Mouse (Mus musculus) hindbrain, postnatal 0 days (tissue): ENCODE data around the gene Asrgl1. TPM values are rescaled to one million over a fixed set of nuclear protein-coding genes. Genes with fewer than 3 reads are reported as not detected.

Source experiments
- ATAC-seq: fragments of 200-750 bp; cut with Nextera tagmentation; 2 replicates; pipeline ENCODE4 v1.8.0; 2017; ENCODE audit warnings: mild to moderate bottlenecking, moderate TSS enrichment, moderate library complexity
- DNase-seq: peaks from one replicate; pipeline ENCODE4 v3.0.0-alpha.2; 2015; ENCODE audit warnings: low spot score
- H3K27ac ChIP-seq: fragments of 300-500 bp; sonication (generic); 2 replicates; pipeline ENCODE4 v1.5.1; 2014; ENCODE audit warnings: mild to moderate bottlenecking
- H3K27me3 ChIP-seq: fragments of 300-500 bp; sonication (generic); 2 replicates; pipeline ENCODE4 v1.6.1; 2014; ENCODE audit warnings: low read length, mixed read lengths; ENCODE audit not compliant: insufficient read depth
- H3K36me3 ChIP-seq: fragments of 300-500 bp; sonication (generic); 2 replicates; pipeline ENCODE4 v1.6.1; 2014; ENCODE audit warnings: low read length, mixed read lengths; ENCODE audit not compliant: insufficient read depth
- H3K4me1 ChIP-seq: fragments of 300-500 bp; sonication (generic); 2 replicates; pipeline ENCODE4 v1.6.1; 2014; ENCODE audit warnings: antibody characterized with exemption, low read length, mixed read lengths; ENCODE audit not compliant: insufficient read depth
- H3K4me2 ChIP-seq: fragments of 300-500 bp; sonication (generic); 2 replicates; pipeline ENCODE4 v1.6.1; 2014; ENCODE audit warnings: low read depth, mild to moderate bottlenecking, low read length, moderate library complexity, mixed read lengths
- H3K4me3 ChIP-seq: fragments of 300-500 bp; sonication (generic); 2 replicates; pipeline ENCODE4 v1.5.1; 2014; ENCODE audit warnings: low read length
- H3K9ac ChIP-seq: fragments of 300-500 bp; sonication (generic); replicated peaks from 2 replicates; pipeline ENCODE4 v1.6.1; 2014; ENCODE audit warnings: mild to moderate bottlenecking, low read length, moderate library complexity, mixed read lengths
- H3K9me3 ChIP-seq: fragments of 300-500 bp; sonication (generic); 2 replicates; pipeline ENCODE4 v1.6.1; 2016; ENCODE audit warnings: low read length, mixed read lengths
- CTCF ChIP-seq: IDR thresholded peaks from 2 replicates; pipeline ENCODE4 v1.5.1; 2016; ENCODE audit warnings: antibody characterized with exemption, control low read depth, low read depth
- WGBS: fragments of 180-500 bp; shearing (Covaris S2); extraction: QIAGEN DNeasy Blood & Tissue Kit; methylation state at CpG from one replicate; pipeline ENCODE4 v1.1.7; 2014; 5-methylcytosine and 5-hydroxymethylcytosine counted together
- polyA plus RNA-seq: library from polyadenylated mRNA; unstranded; fragments of >200 nt; fragmentation: Nextera tagmentation; extraction: Ambion mirVana; gene quantifications from 2 replicates; pipeline ENCODE4 v1.2.1, GENCODE M21; 2015
- total RNA-seq: library from RNA; depleted of rRNA; stranded (reverse); fragments of >200 nt; gene quantifications from 2 replicates; pipeline ENCODE4 v1.2.3, GENCODE M21; 2014; rRNA removed

The Asrgl1 gene
- total and polyA plus RNA-seq, 2 experiments from 2014 or later, result 30.8 to 50.0 TPM

DNA sequence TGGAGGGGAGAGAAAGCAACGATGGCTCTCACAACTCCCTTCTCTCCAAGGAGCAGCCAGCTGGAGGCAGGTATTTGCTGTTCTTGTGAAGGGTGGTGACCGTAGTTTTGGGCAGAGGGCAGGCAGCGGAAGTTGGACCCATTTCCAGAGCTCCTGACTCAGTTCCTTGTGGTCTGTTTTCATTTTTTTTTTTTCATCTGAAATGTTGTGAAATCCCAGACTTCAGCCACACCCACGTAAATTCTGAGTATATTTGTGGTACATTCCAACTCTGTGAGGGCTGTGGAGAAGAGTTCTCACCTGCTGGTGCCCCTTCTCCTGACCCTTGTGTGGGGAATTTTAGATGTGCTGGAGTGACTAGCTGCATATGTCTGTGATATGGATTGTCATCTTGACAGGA lies 75.3 kb downstream of the Asrgl1 start:
- no peak for TF ChIP-seq CTCF
- Histone ChIP-seq H3K4me2 (no peak overlapping the region), H3K4me1 (no peaks in the 10 kb centered on the region), H3K27me3 (no peaks in the 10 kb centered on the region), H3K9ac (no peak overlapping the region), H3K9me3 (no peaks in the 10 kb centered on the region), H3K4me3 (no peak overlapping the region), H3K36me3 (no peaks in the 10 kb centered on the region), H3K27ac (no peak overlapping the region)
- ATAC-seq (no peak), DNase-seq (no peak)
- 67% methylated on average over 4 of the region's 4 CpGs for WGBS

Other genes starting within 250 kb of the Asrgl1 start
- 13.6 and 29.8 TPM in 2 replicates for gene 1810009A15Rik, start 246.8 kb downstream of the Asrgl1 start, total RNA-seq
- 37.7 and 38.6 TPM in 2 replicates for gene 1810009A15Rik, start 246.8 kb downstream of the Asrgl1 start, polyA plus RNA-seq
- 0.52 and 2.7 TPM in 2 replicates for gene Gm49416, start 246.7 kb downstream of the Asrgl1 start, total RNA-seq
- not detected in 2 replicates for gene Gm49416, start 246.7 kb downstream of the Asrgl1 start, polyA plus RNA-seq
- 40.8 and 46.3 TPM in 2 replicates for gene Ints5, start 242.6 kb downstream of the Asrgl1 start, total RNA-seq
- 23.2 and 23.8 TPM in 2 replicates for gene Ints5, start 242.6 kb downstream of the Asrgl1 start, polyA plus RNA-seq
- gene Ganab, start 237.6 kb downstream of the Asrgl1 start, total RNA-seq, result 103 and 110 TPM in 2 replicates
- gene Ganab, start 237.6 kb downstream of the Asrgl1 start, polyA plus RNA-seq, result 55.5 and 55.6 TPM in 2 replicates
- gene B3gat3, start 215.3 kb downstream of the Asrgl1 start, total RNA-seq, result 88.7 and 97.5 TPM in 2 replicates
- gene B3gat3, start 215.3 kb downstream of the Asrgl1 start, polyA plus RNA-seq, result 80.9 and 92.3 TPM in 2 replicates
- gene Rom1, start 206.3 kb downstream of the Asrgl1 start, total RNA-seq, result 5.7 and 6.0 TPM in 2 replicates
- 3.5 and 4.0 TPM in 2 replicates for gene Rom1, start 206.3 kb downstream of the Asrgl1 start, polyA plus RNA-seq
- 8.3 and 8.6 TPM in 2 replicates for gene Eml3, start 206.1 kb downstream of the Asrgl1 start, total RNA-seq
- gene Eml3, start 206.1 kb downstream of the Asrgl1 start, polyA plus RNA-seq, result 11.0 and 11.8 TPM in 2 replicates
- 65.1 and 71.4 TPM in 2 replicates for gene Mta2, start 193.8 kb downstream of the Asrgl1 start, total RNA-seq
- gene Mta2, start 193.8 kb downstream of the Asrgl1 start, polyA plus RNA-seq, result 75.2 and 78.8 TPM in 2 replicates
- 20.8 and 23.4 TPM in 2 replicates for gene Tut1, start 181.8 kb downstream of the Asrgl1 start, total RNA-seq
- gene Tut1, start 181.8 kb downstream of the Asrgl1 start, polyA plus RNA-seq, result 16.0 and 16.2 TPM in 2 replicates
- 442 and 469 TPM in 2 replicates for gene Eef1g, start 168.6 kb downstream of the Asrgl1 start, total RNA-seq
- 256 and 260 TPM in 2 replicates for gene Eef1g, start 168.6 kb downstream of the Asrgl1 start, polyA plus RNA-seq
- gene Ahnak, start 146.4 kb downstream of the Asrgl1 start, total RNA-seq, result 11.2 and 11.7 TPM in 2 replicates
- 5.7 and 6.1 TPM in 2 replicates for gene Ahnak, start 146.4 kb downstream of the Asrgl1 start, polyA plus RNA-seq
- gene Scgb1a1, start 47.7 kb downstream of the Asrgl1 start, total RNA-seq, result not detected in 2 replicates
- not detected in 2 replicates for gene Scgb1a1, start 47.7 kb downstream of the Asrgl1 start, polyA plus RNA-seq